Mouse (Mus musculus) forebrain, embryonic 14.5 days (tissue): ENCODE measurements around the gene Alg1. TPM values are rescaled to one million over a fixed set of nuclear protein-coding genes. Genes with fewer than 3 reads are reported as not detected.

Experiments used
- ATAC-seq: fragments of 200-750 bp; cut with Nextera tagmentation; 2 replicates; pipeline ENCODE4 v1.8.0; 2017; ENCODE audit warnings: mild to moderate bottlenecking, moderate library complexity
- DNase-seq: peaks from one replicate; pipeline ENCODE4 v3.0.0-alpha.2; 2015; ENCODE audit warnings: low spot score
- H3K27ac ChIP-seq: fragments of 300-500 bp; sonication (generic); 2 replicates; pipeline ENCODE4 v1.5.1; 2014; ENCODE audit warnings: low read depth, mild to moderate bottlenecking, control low read depth, low read length, moderate library complexity
- H3K27me3 ChIP-seq: fragments of 300-500 bp; sonication (generic); replicated peaks from 2 replicates; pipeline ENCODE4 v1.6.1; 2014; ENCODE audit warnings: low read length, control low read depth, mixed read lengths; ENCODE audit not compliant: control insufficient read depth, insufficient read depth
- H3K36me3 ChIP-seq: fragments of 300-500 bp; sonication (generic); 2 replicates; pipeline ENCODE4 v1.6.1; 2014; ENCODE audit warnings: low read length, control low read depth; ENCODE audit not compliant: control insufficient read depth, insufficient read depth
- H3K4me1 ChIP-seq: fragments of 300-500 bp; sonication (generic); 2 replicates; pipeline ENCODE4 v1.6.1; 2014; ENCODE audit warnings: antibody characterized with exemption, low read length, control low read depth; ENCODE audit not compliant: control insufficient read depth, insufficient read depth
- H3K4me2 ChIP-seq: fragments of 300-500 bp; sonication (generic); 2 replicates; pipeline ENCODE4 v1.6.1; 2014; ENCODE audit warnings: mild to moderate bottlenecking, control low read depth, low read length
- H3K4me3 ChIP-seq: fragments of 300-500 bp; sonication (generic); 2 replicates; pipeline ENCODE4 v1.5.1; 2014; ENCODE audit warnings: low read depth, low read length, control low read depth
- H3K9ac ChIP-seq: fragments of 300-500 bp; sonication (generic); 2 replicates; pipeline ENCODE4 v1.6.1; 2014; ENCODE audit warnings: mild to moderate bottlenecking, low read length, control low read depth, moderate library complexity
- H3K9me3 ChIP-seq: fragments of 300-500 bp; sonication (generic); replicated peaks from 2 replicates; pipeline ENCODE4 v1.6.1; 2016; ENCODE audit warnings: low read length, control low read depth, mixed read lengths; ENCODE audit not compliant: control insufficient read depth
- WGBS: fragments of 180-500 bp; shearing (Covaris S2); extraction: QIAGEN DNeasy Blood & Tissue Kit; methylation state at CpG from one replicate; pipeline ENCODE4 v1.1.7; 2014; 5-methylcytosine and 5-hydroxymethylcytosine counted together
- polyA plus RNA-seq: library from polyadenylated mRNA; unstranded; fragments of >200 nt; fragmentation: Nextera tagmentation; extraction: Ambion mirVana; gene quantifications from 2 replicates; pipeline ENCODE4 v1.2.1, GENCODE M21; 2014

Alg1 gene
- polyA plus RNA-seq, 1 experiment from 2014 or later = 32.2 TPM

DNA sequence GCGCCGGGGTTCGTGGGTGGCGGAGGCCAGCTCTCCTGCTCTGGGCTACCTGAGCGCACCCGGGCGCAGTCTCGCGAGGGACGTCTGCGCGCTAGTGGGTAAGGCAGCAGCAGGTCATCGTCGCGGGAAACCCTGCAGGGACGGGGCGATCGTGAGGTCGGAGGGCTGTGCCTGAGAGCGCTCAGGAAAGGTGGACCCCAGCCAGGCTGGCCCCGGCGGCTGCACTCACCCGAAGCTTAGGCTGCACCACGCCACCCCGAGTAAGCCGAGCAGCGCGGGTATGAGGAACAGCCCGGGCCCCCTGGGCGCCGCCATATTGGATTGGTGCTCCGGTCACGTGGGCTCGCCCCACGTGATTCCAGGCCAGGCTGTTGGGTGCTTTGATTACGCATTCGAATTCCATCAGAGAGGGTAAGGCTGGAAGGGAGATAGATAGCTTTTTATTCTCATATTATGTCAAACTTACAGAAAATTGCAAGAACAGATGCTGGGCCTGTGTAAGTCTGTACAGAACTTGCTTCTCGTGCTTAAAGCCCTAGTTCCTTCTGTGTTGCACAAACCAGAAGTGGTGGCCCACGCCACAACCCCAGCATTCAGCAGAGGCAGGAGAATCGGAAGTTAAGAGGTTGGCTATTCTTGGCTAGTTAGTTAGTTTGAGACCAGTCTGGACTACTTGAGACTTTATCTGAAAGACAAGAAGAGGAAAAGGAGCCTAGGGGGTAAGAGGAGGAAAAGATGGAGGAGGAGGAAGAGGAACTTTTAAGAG lies 29.6 kb upstream of the Alg1 start, which contains the start of gene Nagpa:
TSS of gene Nagpa (minus strand) at position 345 of the 766 bp plus-strand sequence.
- DNase-seq (peak; percentile 94), ATAC-seq (peak; percentile 96)
- Histone ChIP-seq H3K9ac (peak within 1 kb of the TSS; percentile 63), H3K4me3 (peak within 1 kb of the TSS; percentile 63), H3K9me3 (no peaks in the 10 kb centered on the region), H3K4me2 (peak within 1 kb of the TSS; percentile 91), H3K27me3 (no peaks in the 10 kb centered on the region), H3K27ac (no peak within 1 kb of the TSS), H3K36me3 (no peaks in the 10 kb centered on the region; the same call in 1 of the 2 replicates), H3K4me1 (peaks cover 7% of the 10 kb centered on the region)
- WGBS = 4% methylated on average over 40 of the region's 40 CpGs

DNA sequence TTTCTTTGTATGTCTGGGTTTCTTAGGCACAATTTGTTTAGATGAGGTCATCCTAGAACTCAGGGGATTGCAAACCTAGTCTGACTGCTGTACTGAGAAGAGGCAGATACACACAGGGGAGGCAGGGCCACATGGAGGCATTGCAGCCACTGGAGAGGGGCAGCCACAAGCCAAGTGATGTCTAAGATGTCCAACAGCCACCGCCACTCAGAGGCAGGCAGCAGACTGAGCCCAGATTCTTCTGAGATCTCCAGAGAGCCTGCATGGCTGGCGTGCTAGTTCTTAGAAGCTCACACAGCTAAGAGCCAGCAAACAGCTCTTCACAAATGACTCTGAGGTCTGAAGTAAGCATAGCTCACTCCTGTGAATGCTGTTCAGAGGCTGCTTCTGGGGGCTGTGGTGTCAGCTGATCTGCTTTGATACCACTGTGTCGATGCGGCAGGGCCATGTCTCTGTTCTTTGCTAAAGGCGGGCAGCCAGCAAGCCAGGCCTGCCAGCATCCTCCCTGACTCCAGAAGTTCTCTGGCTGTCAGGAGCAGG lies 27.9 kb upstream of the Alg1 start:
- 86% methylated on average over 5 of the region's 5 CpGs for WGBS
- no peak for ATAC-seq

DNA sequence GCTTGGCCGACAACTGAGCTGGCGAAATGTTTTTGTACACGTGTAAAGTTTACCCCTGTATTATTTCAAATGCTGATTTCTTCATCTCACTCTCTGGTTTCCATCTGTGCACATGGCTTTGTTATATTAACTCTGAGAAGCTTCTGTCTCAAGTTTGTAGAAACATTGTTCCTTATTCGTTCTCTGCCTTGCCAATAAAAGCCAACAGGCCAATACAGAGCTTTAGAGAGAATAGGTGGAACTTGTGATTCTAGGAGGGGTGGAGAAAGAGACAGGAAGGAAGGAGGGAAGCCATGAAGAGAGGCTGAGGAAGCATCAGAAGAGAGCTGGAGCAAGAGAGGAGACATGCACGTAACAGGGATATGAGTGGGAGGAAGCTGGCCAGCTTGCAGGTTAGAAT lies 27.4 kb upstream of the Alg1 start:
- WGBS = 75% methylated on average over 5 of the region's 5 CpGs
- DNase-seq = no peak
- Histone ChIP-seq H3K27me3 (no peaks in the 10 kb centered on the region), H3K4me2 (no peak overlapping the region), H3K36me3 (no peaks in the 10 kb centered on the region), H3K4me1 (peaks cover 7% of the 10 kb centered on the region), H3K9me3 (no peaks in the 10 kb centered on the region), H3K27ac (no peak overlapping the region), H3K9ac (no peak overlapping the region), H3K4me3 (no peak overlapping the region)
- ATAC-seq = no peak

More for the DNA sequence above, 27.9 kb upstream of the Alg1 start:
- Histone ChIP-seq H3K9ac (no peak overlapping the region), H3K4me3 (no peak overlapping the region), H3K4me1 (peaks cover 7% of the 10 kb centered on the region), H3K27ac (no peak overlapping the region), H3K4me2 (no peak overlapping the region), H3K36me3 (no peaks in the 10 kb centered on the region), H3K9me3 (no peaks in the 10 kb centered on the region), H3K27me3 (no peaks in the 10 kb centered on the region)
- no peak for DNase-seq

DNA sequence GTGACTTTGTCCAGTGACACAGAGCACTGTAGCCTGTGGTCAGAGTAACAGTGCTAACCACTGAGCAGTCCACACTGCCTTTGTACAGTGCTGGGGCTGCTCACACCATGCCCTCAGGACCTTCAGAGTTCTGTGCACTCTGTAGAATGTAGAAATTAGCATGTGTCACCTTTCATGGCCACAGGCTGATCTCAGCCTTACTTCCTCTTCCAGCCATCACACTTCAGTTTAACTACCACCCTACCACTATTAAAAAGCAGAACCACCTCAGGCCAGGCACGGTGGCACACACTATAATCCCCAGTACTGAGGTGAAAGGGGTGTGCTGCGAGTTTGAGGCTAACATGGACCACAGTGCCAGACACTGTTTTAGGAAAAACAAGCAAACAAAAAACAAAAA lies 23.1 kb upstream of the Alg1 start:
- ATAC-seq = no peak
- no peak for DNase-seq
- WGBS = 77% methylated on average over 2 of the region's 2 CpGs

DNA sequence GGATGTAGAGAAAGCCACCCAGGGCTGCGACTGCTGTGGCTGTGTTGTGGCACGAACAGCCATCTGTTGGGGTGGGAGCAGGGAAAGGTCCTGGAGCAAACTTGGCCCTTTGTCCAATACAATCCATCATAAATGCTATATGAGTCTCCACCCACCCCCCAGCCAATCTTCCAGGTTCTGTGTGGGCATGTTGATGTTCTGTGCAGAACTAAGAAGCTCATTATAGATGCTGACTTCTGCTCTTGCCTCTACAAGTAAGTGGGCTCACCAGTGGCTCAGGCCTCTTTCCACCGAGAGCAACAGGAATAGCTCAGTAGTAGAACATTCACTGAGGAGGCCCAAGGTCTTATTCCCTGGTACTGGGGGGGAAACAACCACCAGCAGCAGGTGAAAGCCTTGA lies 21.3 kb upstream of the Alg1 start:
- WGBS = 85% methylated on average over 3 of the region's 3 CpGs
- Histone ChIP-seq H3K27ac (no peak overlapping the region), H3K9me3 (no peaks in the 10 kb centered on the region), H3K4me3 (no peak overlapping the region), H3K4me2 (no peak overlapping the region), H3K27me3 (no peaks in the 10 kb centered on the region), H3K4me1 (no peaks in the 10 kb centered on the region), H3K36me3 (no peaks in the 10 kb centered on the region), H3K9ac (no peak overlapping the region)
- DNase-seq (no peak), ATAC-seq (no peak)

More for the DNA sequence above, 23.1 kb upstream of the Alg1 start:
- no peak overlapping the region for H3K4me3 ChIP-seq
- no peaks in the 10 kb centered on the region for H3K27me3 ChIP-seq
- no peak overlapping the region for H3K27ac ChIP-seq
- no peaks in the 10 kb centered on the region for H3K4me1 ChIP-seq
- no peaks in the 10 kb centered on the region for H3K36me3 ChIP-seq
- H3K4me2 ChIP-seq = no peak overlapping the region
- H3K9ac ChIP-seq = no peak overlapping the region
- no peaks in the 10 kb centered on the region for H3K9me3 ChIP-seq

DNA sequence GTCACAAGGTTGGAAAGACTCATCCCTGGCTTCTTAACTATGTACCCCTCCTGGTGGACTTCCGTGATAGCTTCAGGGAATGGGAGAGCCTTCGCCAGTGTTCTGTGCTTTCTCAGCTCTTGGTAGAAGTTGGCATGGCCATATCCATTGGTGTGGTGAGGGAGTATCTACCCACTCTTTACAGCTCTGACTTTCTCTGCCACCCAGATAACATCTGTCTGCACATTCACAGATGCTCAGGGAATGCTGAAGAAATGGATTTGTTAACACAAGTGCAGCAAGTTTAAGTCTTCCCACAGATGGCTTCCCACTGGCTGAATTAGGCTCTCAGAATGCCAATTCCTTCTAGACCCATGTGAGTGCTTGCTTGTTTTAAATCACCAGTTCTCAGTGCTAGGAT lies 19.3 kb upstream of the Alg1 start:
- H3K36me3 ChIP-seq = no peaks in the 10 kb centered on the region
- ATAC-seq (no peak), DNase-seq (no peak)
- no peak overlapping the region for H3K4me3 ChIP-seq
- H3K4me2 ChIP-seq = no peak overlapping the region
- H3K4me1 ChIP-seq = no peaks in the 10 kb centered on the region
- 84% methylated on average over 2 of the region's 2 CpGs for WGBS
- no peak overlapping the region for H3K27ac ChIP-seq
- no peak overlapping the region for H3K9ac ChIP-seq
- no peaks in the 10 kb centered on the region for H3K27me3 ChIP-seq
- H3K9me3 ChIP-seq = no peaks in the 10 kb centered on the region

DNA sequence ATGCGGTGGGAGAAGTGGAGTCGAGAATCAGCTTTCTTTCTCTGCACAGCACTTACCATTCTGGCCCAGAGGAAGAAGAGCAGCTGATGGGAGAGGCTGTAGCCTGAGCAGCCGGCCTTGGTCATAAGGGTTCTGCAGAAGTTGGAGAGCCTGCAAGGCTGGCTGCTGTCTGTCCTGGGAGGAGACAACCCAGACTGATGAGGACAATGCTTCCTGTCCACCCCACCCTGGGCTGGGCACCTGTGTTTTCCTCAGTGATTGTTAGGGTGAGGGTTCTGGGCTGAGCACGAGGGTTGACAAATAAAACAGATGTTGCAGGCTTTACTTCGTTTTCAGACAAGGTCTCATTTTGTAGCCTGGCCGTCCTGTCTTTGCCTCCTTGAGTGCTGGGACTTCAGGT lies 16.7 kb upstream of the Alg1 start:
- ATAC-seq = no peak
- Histone ChIP-seq H3K4me2 (no peak overlapping the region), H3K9ac (no peak overlapping the region), H3K36me3 (no peaks in the 10 kb centered on the region), H3K4me1 (no peaks in the 10 kb centered on the region), H3K27me3 (no peaks in the 10 kb centered on the region), H3K4me3 (no peak overlapping the region), H3K27ac (no peak overlapping the region), H3K9me3 (no peaks in the 10 kb centered on the region)
- 70% methylated on average over 6 of the region's 6 CpGs for WGBS
- DNase-seq = no peak

DNA sequence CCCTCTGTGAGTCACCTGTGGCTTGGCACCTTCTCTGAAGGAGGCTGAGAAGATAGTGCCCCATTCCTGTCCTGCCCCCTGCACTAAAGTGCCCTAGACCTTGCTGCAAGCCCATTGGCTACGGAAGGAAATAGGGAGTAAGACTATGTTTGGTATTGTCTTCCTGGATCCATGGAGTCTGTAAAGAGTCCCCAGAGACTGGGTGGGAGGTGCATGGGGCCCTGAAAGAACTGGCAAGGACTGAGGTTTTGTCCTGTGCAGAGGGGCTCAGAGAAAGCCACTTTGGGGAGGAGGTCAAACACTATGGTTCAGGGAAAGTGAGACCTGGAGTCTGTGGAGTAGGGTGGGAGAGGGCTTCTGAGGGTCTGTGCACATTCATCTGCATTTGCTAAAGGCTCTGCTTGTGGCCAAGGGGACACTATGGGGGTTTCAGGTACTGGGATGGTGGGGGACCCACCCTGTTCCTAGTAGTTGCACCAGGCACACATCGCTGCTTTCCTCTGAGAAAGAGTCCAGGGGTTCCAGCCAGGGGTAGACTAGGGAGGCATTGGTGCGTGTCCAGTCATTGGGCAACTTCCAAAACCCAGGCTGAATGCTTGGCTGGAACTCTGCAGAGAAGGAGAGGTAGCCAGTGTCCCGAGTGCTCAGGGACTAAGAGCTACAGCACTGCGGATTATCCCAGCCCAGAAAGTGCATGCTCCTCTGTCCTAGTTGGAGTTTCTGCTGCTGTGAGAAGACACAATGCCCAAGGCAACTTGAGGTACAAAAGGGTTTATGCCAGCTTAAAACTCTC lies 15.9 kb upstream of the Alg1 start:
- H3K27me3 ChIP-seq = no peaks in the 10 kb centered on the region
- H3K4me1 ChIP-seq = no peaks in the 10 kb centered on the region
- no peak for ATAC-seq
- H3K36me3 ChIP-seq = no peaks in the 10 kb centered on the region
- H3K9ac ChIP-seq = no peak overlapping the region
- H3K27ac ChIP-seq = no peak overlapping the region
- DNase-seq = no peak
- H3K9me3 ChIP-seq = no peaks in the 10 kb centered on the region
- H3K4me3 ChIP-seq = no peak overlapping the region
- H3K4me2 ChIP-seq = no peak overlapping the region
- WGBS = 60% methylated on average over 5 of the region's 5 CpGs

DNA sequence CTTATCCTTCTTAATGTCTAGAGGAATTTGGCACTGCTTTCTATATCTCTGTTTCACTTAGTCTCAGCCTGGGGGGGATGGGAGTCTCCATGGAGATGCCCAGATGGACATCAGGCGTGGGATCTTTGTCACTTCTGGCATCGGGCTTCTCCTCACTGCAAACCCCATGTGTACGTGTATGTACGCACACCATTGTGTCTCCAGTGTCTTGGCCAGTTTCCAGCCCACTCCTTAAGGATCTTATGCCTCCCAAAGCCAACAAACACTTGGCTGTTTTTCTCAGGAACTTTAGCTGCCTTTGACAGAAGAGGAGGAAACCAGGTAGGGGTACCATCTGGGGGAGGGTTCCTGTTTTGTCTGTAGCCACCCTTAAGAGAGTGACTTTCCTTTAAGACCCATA lies 12.0 kb upstream of the Alg1 start:
- no peaks in the 10 kb centered on the region for H3K9me3 ChIP-seq
- no peaks in the 10 kb centered on the region for H3K27me3 ChIP-seq
- no peak overlapping the region for H3K4me2 ChIP-seq
- H3K36me3 ChIP-seq = no peaks in the 10 kb centered on the region
- DNase-seq (no peak), ATAC-seq (no peak)
- H3K4me3 ChIP-seq = no peak overlapping the region
- WGBS = 49% methylated on average over 4 of the region's 4 CpGs
- H3K4me1 ChIP-seq = no peaks in the 10 kb centered on the region
- H3K9ac ChIP-seq = no peak overlapping the region
- no peak overlapping the region for H3K27ac ChIP-seq
